Mouse (Mus musculus) activated CD4-positive, CD25-positive, alpha-beta regulatory T cell, adult 9 weeks (primary cell): ENCODE data around the gene Gm5788. TPM values are rescaled to one million over a fixed set of nuclear protein-coding genes. Genes with fewer than 3 reads are reported as not detected.

Experiments
- polyA plus RNA-seq: library from polyadenylated mRNA; unstranded; fragments of 100-300 nt; shearing (Covaris generic); gene quantifications from one replicate; pipeline ENCODE4 v1.2.1, GENCODE M21; 2017

The Gm5788 gene
- not detected for polyA plus RNA-seq

GRCm38 (mm10) chr12:87494421-87494820, at the start of gene Gm5788:
TSS of gene Gm5788 (plus strand) at chr12:87494721.

GRCm38 (mm10) chr12:87471964-87472786, 22.3 kb upstream of the Gm5788 start, which contains the start of gene Snw1:
TSS of gene Snw1 (minus strand) at chr12:87472274.

DNA sequence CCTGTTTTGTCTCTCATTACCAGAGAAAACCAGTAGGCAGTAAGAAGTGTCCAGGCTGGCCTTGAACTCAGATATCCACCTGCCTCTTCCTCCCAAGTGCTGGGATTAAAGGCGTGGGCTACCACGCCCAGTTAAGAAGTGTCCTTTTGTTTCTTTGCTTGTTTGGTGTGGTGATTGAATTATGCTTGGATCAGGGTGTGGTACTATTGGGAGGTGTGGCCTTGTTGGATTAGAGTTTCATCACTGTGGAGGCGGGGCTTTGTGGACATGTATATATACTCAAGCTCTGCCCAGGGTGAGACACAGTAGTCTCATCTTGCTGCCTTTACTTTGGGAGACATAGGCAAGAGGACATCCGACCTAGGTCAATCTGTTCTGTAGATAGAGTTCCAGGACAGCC, 19.5 kb downstream of the Gm5788 start, which contains the start of gene Gm8300:
Gene Gm8300, plus strand, starts transcription at position 301 of the 400 bp plus-strand sequence.

Other genes starting within 250 kb of the Gm5788 start
- 44.4 TPM for gene Vipas39, start 228.5 kb upstream of the Gm5788 start, polyA plus RNA-seq
- gene Ahsa1, start 228.2 kb upstream of the Gm5788 start, polyA plus RNA-seq = 227 TPM
- not detected for gene Ism2, start 195.0 kb upstream of the Gm5788 start, polyA plus RNA-seq
- 98.9 TPM for gene Sptlc2, start 106.4 kb upstream of the Gm5788 start, polyA plus RNA-seq
- gene Slirp, start 50.8 kb upstream of the Gm5788 start, polyA plus RNA-seq = 97.1 TPM
- gene Alkbh1, start 50.7 kb upstream of the Gm5788 start, polyA plus RNA-seq = 86.9 TPM
- 209 TPM for gene Snw1, start 22.4 kb upstream of the Gm5788 start, polyA plus RNA-seq
- not detected for gene Gm8300, start 19.6 kb downstream of the Gm5788 start, polyA plus RNA-seq
- gene Oog1, start 108.0 kb downstream of the Gm5788 start, polyA plus RNA-seq = not detected
- gene Gm4027, start 124.1 kb downstream of the Gm5788 start, polyA plus RNA-seq = not detected
- not detected for gene Gm16381, start 149.9 kb downstream of the Gm5788 start, polyA plus RNA-seq